Mouse (Mus musculus) Muller cell, postnatal 12 days (primary cell): ENCODE measurements around the gene Ezr.

Experiments used
- DNase-seq: peaks from one replicate; pipeline ENCODE4 v3.0.0-alpha.2; 2015; ENCODE audit errors: inconsistent ontology term

Gene Ezr

GRCm38 (mm10) chr17:6769602-6770001 lies 13.0 kb downstream of the Ezr start:
- no peak for DNase-seq

DNA sequence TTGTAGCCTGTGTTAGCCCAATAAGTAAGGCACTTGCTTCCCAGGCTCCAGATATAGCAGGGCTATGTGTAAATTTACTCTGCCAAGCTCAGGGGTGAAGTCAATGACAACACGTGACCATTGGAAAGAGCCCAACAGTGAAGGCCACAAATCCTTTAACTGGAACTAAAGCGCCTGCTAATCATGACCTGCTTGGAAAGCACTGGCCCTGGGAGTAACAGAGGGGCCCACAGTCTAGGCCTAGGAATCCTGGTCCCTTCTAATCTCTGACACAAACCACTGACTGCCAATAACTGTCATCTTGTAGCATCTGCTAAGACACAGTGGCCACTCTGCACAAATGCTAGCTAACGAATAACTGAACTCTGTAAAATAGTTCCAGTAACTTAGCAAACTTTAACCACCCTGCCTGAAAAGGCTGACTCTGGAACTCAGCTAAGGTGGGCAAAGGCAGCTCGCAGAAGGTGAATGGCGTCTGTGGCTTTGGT lies 14.2 kb downstream of the Ezr start:
- no peak for DNase-seq

DNA sequence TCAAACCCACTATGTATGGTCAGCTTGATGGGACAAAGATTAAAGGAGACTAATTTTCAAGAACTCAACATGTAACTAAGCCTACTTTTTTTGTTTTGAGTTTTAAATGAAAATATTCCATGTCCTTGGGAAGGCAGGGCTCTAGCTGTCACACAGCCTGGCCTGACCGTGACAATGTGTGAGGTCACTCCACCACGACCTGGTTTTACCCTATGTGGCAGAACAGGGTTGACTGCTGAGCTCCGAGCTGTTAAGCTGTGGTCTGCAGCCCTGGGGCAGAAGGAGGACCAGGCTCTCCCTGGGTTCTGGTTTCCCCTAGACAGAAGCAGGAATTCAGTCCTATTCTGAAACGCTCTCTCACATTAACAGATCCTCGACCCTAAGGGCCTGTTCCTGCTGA lies 14.8 kb downstream of the Ezr start:
- no peak for DNase-seq

DNA sequence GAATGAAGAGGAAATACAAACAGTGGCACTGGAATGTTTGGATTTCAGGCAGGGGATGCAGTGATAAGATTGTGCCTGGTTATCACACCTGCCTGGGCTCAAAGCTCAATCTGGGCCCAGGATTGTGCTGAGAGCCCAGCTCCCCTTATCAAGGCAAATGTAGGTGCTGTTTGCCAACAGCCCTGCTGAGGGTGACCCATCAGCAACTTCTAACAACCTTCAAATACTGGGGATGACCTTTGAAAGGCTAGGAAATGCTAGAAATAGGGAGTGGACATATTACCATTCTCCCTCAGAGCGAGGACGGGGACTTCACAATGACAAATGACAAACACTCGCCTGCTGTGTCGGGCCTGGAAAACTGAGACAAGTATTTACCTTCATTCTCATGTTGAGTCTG lies 15.8 kb downstream of the Ezr start:
- DNase-seq, result no peak

DNA sequence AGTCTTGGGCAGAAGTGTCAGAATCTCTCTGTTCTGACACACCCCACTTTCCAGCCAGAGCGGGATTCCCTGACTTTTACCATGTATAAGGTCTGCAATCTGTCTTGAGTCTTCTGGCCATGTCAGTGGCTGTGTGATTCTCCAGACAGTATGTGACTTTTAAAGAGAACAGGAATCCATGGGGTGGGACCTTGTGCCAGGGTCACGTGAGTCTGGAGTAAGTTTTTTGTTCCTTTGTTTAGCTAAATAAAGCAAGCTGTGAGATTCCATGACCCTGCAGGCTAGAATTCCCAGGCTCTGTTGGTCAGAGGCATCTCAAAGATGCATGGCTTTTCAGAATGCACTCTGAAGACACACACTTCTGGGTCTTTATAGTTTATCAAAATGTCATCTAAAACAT lies 16.7 kb downstream of the Ezr start:
- DNase-seq, result peak; percentile 66

DNA sequence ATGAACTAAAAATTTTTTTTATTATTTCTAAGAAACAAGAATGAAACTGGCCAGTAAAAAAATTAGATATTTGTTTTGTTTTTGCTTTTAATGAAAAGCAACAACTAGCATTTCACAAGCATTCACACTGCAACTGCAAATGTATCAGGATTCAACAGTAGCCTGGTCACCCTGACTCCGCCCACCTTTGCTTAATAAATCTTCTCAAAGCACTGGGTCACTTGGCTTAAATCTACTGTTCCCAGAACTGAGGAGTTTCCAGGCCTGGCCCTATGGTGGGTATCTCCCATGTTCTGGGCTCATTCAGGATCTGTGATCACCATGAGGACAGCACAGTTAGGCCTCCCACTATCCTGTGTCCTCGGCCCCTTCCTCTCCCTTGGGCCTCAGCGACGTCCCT lies 17.9 kb downstream of the Ezr start:
- DNase-seq, result no peak

GRCm38 (mm10) chr17:6764227-6764593 lies 18.4 kb downstream of the Ezr start:
- DNase-seq, result no peak

GRCm38 (mm10) chr17:6763513-6764226 lies 18.9 kb downstream of the Ezr start:
- no peak for DNase-seq

GRCm38 (mm10) chr17:6759717-6760292 lies 22.8 kb downstream of the Ezr start:
- DNase-seq, result no peak

DNA sequence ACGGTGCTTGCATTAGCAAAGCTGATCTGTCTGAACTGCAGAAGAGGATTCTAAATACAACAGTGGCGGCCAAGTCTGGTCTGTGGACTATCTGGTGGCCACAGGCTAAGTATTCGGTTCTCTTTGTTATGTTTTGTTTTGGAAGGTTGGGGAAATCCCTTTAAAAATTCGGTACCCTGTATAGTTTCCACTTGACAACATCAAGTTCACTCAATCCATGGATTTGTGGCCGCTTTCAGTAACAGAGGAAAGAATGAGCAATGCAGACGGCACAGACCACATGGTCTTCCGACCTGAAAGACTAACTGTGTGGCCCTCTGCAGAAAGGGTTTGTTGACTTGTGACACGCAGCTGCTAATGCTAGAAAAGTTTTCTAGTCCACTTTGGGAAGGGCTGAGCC lies 23.7 kb downstream of the Ezr start:
- no peak for DNase-seq

DNA sequence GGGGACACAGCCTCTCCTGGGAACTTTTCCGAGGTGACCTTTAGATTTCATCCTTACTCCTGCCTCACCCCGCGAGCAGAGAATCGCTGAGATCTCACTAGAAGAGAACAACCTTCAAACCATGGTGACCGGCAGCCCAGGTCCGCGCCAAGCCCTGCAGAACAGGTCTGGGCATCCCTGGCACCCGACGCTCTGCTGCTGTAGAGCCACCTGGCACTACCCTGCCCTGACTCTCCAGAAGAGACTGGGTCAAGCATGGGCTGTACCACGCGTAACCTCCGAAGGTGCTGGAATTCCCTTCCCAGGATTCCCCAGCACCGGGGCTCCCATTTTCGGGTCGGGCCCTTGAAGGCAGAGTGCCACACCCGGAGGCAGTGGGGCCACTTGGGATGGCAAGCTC lies 24.7 kb downstream of the Ezr start:
- no peak for DNase-seq

DNA sequence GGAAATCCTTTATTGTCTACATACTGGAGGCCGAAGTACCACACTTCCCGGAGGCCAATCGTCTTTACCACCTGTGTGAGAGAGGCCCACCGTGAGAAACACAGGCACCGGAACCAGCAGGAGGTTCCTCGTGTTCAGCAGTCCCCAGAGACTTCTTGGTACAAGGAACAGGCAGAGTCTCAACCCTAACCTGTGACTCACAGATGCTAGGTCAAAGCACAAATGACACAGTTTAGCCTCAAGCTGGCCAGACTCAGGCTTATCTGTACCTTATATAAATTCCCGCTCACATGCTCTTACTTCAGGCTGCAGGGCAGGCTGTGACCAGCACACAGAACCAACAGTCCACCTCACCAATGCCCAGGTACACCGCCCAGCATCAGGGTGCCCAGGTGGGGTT lies 26.7 kb downstream of the Ezr start:
- no peak for DNase-seq

GRCm38 (mm10) chr17:6755176-6755575 lies 27.4 kb downstream of the Ezr start:
- DNase-seq, result no peak

DNA sequence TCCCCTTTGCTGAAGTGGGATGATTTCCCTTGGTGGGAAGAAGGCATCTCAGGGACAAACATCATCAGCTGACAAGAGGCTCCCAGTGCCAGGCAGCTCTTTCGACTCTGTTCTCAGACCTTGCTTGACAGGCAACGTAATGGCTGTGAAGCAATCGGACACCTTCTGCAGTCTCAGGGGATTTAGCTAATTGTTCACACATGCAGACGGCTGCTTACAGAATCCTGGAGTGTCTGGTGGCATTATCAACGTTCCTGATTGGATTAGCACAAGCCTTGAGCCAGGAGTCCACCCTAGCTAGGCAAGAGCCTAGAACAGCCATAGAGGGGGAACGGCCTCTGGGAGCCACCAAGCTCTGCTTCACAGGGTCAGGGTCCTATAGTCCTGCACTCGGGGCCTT lies 30.2 kb downstream of the Ezr start:
- no peak for DNase-seq

DNA sequence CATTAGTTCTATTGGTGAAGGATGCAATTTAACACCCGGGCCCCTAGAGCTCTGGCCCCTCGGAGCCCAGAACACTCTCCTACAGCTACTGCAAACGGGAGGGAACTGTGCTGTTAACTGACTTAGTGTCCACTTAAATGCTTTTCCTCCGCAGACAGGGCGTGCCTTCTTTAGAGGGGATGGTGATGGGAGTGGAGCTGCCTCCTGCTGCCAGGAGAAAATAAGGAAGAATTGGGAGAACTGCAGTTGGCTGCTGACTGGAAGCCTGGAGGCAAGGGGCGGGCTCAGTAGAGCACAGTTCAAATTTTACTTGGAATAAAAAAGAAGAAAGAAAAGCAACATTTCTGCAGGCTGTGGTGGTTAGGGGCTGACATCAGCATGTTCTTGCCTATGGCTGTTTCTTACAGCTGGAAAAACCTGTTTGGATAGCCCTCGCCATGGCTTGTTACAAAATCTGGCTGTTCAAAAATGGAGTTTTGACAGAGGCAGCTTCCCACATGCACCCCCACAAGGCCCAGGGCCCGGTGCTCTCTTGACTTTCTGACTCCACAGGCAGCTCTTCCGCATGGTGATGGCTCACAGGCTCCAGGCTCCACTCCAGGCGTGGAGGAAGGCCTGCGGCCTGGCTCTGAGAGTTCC lies 31.2 kb downstream of the Ezr start:
- DNase-seq, result no peak

- DNase-seq, result peak; percentile 80
Measured at GRCm38 (mm10) chr17:6748779-6749464, 33.7 kb downstream of the Ezr start.

GRCm38 (mm10) chr17:6747478-6747877 lies 35.1 kb downstream of the Ezr start:
- DNase-seq, result peak; percentile 64

- peak; percentile 63 for DNase-seq
Measured at GRCm38 (mm10) chr17:6746452-6747231, 35.9 kb downstream of the Ezr start.

DNA sequence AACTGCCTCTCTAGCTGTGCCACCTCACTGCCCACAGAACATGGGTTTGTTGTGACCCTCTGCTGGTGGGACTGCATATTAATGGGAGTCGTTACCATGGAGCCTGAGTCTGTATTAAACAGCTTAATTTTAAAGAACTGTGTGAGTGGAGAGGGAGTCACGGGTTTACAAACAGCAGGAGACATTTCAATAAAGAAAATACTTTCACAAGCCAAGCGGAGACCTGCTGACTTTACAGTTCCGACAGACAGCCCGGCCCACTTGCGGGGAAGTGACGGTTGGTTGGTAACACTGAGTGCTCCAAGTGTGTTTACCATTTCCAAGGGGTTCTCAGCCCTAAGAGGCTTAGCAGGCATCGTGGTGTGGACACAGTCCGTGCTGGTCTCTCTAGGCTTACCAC lies 36.6 kb downstream of the Ezr start:
- peak; percentile 48 for DNase-seq

DNA sequence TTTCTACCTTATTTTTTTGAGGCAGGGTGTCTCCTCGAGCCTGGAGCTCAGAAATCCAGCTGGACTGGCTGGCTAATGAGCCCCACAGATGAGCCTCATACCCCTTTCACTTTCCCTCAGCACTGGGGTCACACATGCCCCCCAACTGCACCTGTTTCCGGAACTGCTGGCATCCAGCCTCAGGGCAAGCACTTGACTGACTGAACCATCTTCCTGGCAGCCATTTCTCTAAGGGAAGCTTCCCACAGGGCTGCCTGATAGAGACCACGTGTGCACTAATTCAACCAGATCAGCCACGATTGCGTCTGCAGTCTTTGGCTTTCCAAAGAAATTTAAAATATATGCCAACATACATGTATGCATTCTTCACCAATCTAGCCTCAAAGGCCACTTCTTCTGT lies 37.1 kb downstream of the Ezr start:
- DNase-seq, result no peak

DNA sequence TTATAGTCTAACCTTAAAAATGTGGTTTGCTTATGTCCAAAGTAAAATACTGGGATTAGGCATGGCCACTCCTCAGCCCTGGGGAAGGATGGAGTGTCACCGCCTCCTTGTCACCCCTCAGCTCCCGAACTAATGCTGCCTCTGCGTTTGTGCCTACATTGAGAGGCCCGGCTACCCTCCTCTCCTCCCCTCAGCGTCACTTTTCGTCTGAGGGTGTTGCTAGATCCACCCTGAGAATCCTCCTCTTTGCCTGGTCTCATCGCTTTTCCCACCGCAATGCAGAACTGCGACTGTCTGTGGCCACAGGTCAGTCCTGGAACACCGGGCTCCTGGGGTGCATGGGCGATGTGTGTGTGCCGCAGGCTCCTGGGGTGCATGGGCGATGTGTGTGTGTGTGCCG lies 37.7 kb downstream of the Ezr start:
- no peak for DNase-seq

GRCm38 (mm10) chr17:6744366-6744765 lies 38.2 kb downstream of the Ezr start:
- no peak for DNase-seq
